Mouse (Mus musculus) CH12.LX (cell line): ENCODE measurements around the gene Ubqln1. TPM values are rescaled to one million over a fixed set of nuclear protein-coding genes. Genes with fewer than 3 reads are reported as not detected.

Experiments used
- DNase-seq: peaks from one replicate; pipeline ENCODE4 v3.0.0-alpha.2; 2013; ENCODE audit errors: extremely low read depth
- H3K27ac ChIP-seq: 2 replicates; pipeline ENCODE4 v1.5.1; 2012; ENCODE audit warnings: low read depth, mild to moderate bottlenecking, control low read depth, moderate library complexity; ENCODE audit not compliant: insufficient read depth
- H3K27me3 ChIP-seq: replicated peaks from 2 replicates; pipeline ENCODE3; 2012; ENCODE audit warnings: inconsistent platforms
- H3K36me3 ChIP-seq, 2 experiments: replicated peaks in 1 of 2; 2 replicates each; pipeline versions ENCODE3 to v1.6.1; 2012; ENCODE audit warnings: inconsistent platforms in 1 of 2, low read length in 1 of 2, mild to moderate bottlenecking in 1 of 2, mixed read lengths in 1 of 2, moderate library complexity in 1 of 2; ENCODE audit not compliant: control insufficient read depth in 1 of 2, insufficient read depth in 1 of 2
- H3K4me1 ChIP-seq, 2 experiments: 2 replicates each; pipeline ENCODE4 v1.6.1; 2012; ENCODE audit warnings: inconsistent platforms in 1 of 2, moderate library complexity in 1 of 2; ENCODE audit not compliant: insufficient read depth in 2 of 2, control insufficient read depth in 1 of 2
- H3K4me2 ChIP-seq: 2 replicates; pipeline ENCODE4 v1.6.1; 2012; ENCODE audit warnings: low read depth, mild to moderate bottlenecking, control low read depth; ENCODE audit not compliant: poor library complexity, insufficient read depth, severe bottlenecking
- H3K4me3 ChIP-seq, 3 experiments: fragments of 150-350 bp in 1 of 3; sonication (generic) in 1 of 3; replicated peaks in 1 of 3; 2 replicates each; pipeline versions ENCODE3 to v1.5.1; 2011 to 2012; ENCODE audit warnings: low read depth in 2 of 3, low read length in 2 of 3, mild to moderate bottlenecking in 2 of 3, moderate library complexity in 2 of 3, control low read depth in 1 of 3, improper control_type of control experiment in 1 of 3, inconsistent platforms in 1 of 3, mixed read lengths in 1 of 3; ENCODE audit not compliant: poor library complexity in 1 of 3
- H3K79me2 ChIP-seq: replicated peaks from 2 replicates; pipeline ENCODE4 v1.6.1; 2012; ENCODE audit warnings: mild to moderate bottlenecking, moderate library complexity; ENCODE audit not compliant: control insufficient read depth, poor library complexity, insufficient read depth, severe bottlenecking; ENCODE audit errors: extremely low read depth
- H3K9ac ChIP-seq: 2 replicates; pipeline ENCODE4 v1.6.1; 2012; ENCODE audit warnings: low read depth, mild to moderate bottlenecking, control low read depth, moderate library complexity; ENCODE audit not compliant: insufficient read depth
- H3K9me3 ChIP-seq: replicated peaks from 2 replicates; pipeline ENCODE3; 2012; ENCODE audit warnings: low read length, inconsistent platforms, mixed read lengths
- BHLHE40 ChIP-seq: IDR thresholded peaks from 2 replicates; pipeline ENCODE4 v1.6.1; 2011; ENCODE audit warnings: mild to moderate bottlenecking, low read depth, low read length, improper control_type of control experiment
- CHD1 ChIP-seq: IDR thresholded peaks from 2 replicates; pipeline ENCODE4 v1.6.1; 2012; ENCODE audit warnings: low read depth, low read length, improper control_type of control experiment, inconsistent platforms
- CTCF ChIP-seq, 2 experiments: IDR thresholded peaks in 1 of 2; conservative IDR thresholded peaks in 1 of 2; 2 replicates each; pipeline ENCODE4 v1.5.1; 2011 to 2012; ENCODE audit warnings: low read depth in 2 of 2, low read length in 2 of 2, improper control_type of control experiment in 1 of 2, inconsistent platforms in 1 of 2, mild to moderate bottlenecking in 1 of 2, moderate library complexity in 1 of 2
- E2F4 ChIP-seq: IDR thresholded peaks from 2 replicates; pipeline ENCODE4 v1.6.1; 2011; ENCODE audit warnings: low read depth, low read length, improper control_type of control experiment; ENCODE audit not compliant: insufficient replicate concordance
- EP300 ChIP-seq: IDR thresholded peaks from 2 replicates; pipeline ENCODE4 v1.6.1; 2011; ENCODE audit warnings: low read length, improper control_type of control experiment
- ETS1 ChIP-seq: conservative IDR thresholded peaks from 2 replicates; pipeline ENCODE4 v1.6.1; 2012; ENCODE audit warnings: low read depth, mild to moderate bottlenecking, inconsistent platforms, low read length, improper control_type of control experiment, moderate library complexity
- IRF4 ChIP-seq: IDR thresholded peaks from 2 replicates; pipeline ENCODE4 v1.6.1; 2014; ENCODE audit warnings: low read depth, mild to moderate bottlenecking, inconsistent platforms, low read length, improper control_type of control experiment
- JUND ChIP-seq: conservative IDR thresholded peaks from 2 replicates; pipeline ENCODE4 v1.6.1; 2011; ENCODE audit warnings: low read depth, low read length, improper control_type of control experiment
- MAX ChIP-seq: IDR thresholded peaks from 2 replicates; pipeline ENCODE4 v1.6.1; 2011; ENCODE audit warnings: low read length, improper control_type of control experiment
- MAZ ChIP-seq: IDR thresholded peaks from 2 replicates; pipeline ENCODE4 v1.6.1; 2012; ENCODE audit warnings: low read depth, mild to moderate bottlenecking, inconsistent platforms, low read length, improper control_type of control experiment, moderate library complexity
- PAX5 ChIP-seq: IDR thresholded peaks from 2 replicates; pipeline ENCODE4 v1.6.1; 2012; ENCODE audit warnings: low read length, inconsistent platforms, mixed read lengths
- RCOR1 ChIP-seq: conservative IDR thresholded peaks from 2 replicates; pipeline ENCODE4 v1.6.1; 2012; ENCODE audit warnings: low read depth, mild to moderate bottlenecking, inconsistent platforms, low read length, improper control_type of control experiment
- SMC3 ChIP-seq: IDR thresholded peaks from 2 replicates; pipeline ENCODE4 v1.6.1; 2011; ENCODE audit warnings: low read depth, low read length, improper control_type of control experiment
- TBP ChIP-seq: conservative IDR thresholded peaks from 2 replicates; pipeline ENCODE4 v1.6.1; 2011; ENCODE audit warnings: low read depth, low read length, improper control_type of control experiment
- TCF12 ChIP-seq: IDR thresholded peaks from 2 replicates; pipeline ENCODE4 v1.6.1; 2014; ENCODE audit warnings: low read depth, mild to moderate bottlenecking, inconsistent platforms, low read length, improper control_type of control experiment
- USF1 ChIP-seq: IDR thresholded peaks from 2 replicates; pipeline ENCODE4 v1.6.1; 2014; ENCODE audit warnings: low read depth, mild to moderate bottlenecking, inconsistent platforms, low read length, improper control_type of control experiment
- USF2 ChIP-seq: conservative IDR thresholded peaks from 2 replicates; pipeline ENCODE4 v1.6.1; 2011; ENCODE audit warnings: low read depth, low read length, improper control_type of control experiment
- ZKSCAN1 ChIP-seq: IDR thresholded peaks from 2 replicates; pipeline ENCODE4 v1.6.1; 2012; ENCODE audit warnings: low read depth, inconsistent platforms, low read length, improper control_type of control experiment, borderline replicate concordance
- dilution Hi-C: fragments of 300-500 bp; cut with MboI; formaldehyde crosslinking; loops from 2 replicates; pipeline ENCODE4 v1.14.3; 2020; ENCODE audit warnings: low sequenced_read_pairs; ENCODE audit not compliant: extremely low pct_unique_long_range_greater_than_20kb, extremely low pct_ligation_motif_present
- in situ Hi-C: fragments of 300-500 bp; cut with MboI; formaldehyde crosslinking; loops from 3 replicates; pipeline ENCODE4 v1.14.3; 2019; ENCODE audit warnings: low sequenced_read_pairs, low pct_ligation_motif_present, low pct_unique_long_range_greater_than_20kb, mixed read lengths
- polyA plus RNA-seq: library from polyadenylated mRNA; unstranded; fragments of >175 nt; gene quantifications from 2 replicates; pipeline ENCODE4 v1.2.1, GENCODE M21; 2012; ENCODE audit warnings: low read depth; ENCODE audit not compliant: insufficient read length
- total RNA-seq, 2 experiments: library from RNA; depleted of rRNA; stranded (reverse); fragments of 300-350 nt in 1 of 2; fragments of >200 nt in 1 of 2; gene quantifications; 2 replicates each; pipeline ENCODE4 v1.2.3; 2012 to 2014

Gene Ubqln1
- total and polyA plus RNA-seq, 3 experiments: 58.5 to 166 (median 130) TPM

DNA sequence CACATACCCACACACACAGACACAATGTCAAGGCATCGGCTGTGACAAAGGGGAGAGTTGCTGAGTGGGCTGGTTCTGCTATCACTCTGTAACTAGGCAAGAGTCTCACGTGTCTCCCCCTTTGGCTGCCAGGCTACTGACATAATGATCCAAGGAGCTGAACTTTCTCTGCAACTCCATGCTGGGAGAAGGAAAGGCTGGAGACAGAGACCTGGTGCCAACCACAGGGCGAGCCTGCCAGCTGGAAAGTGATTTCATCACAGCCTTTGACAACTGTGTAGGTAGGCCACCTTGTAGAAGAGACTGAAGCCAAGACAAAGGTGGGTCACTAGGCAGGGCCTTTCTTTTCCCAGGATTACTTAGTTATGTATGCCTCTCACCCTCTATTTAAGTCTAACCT, 18.2 kb downstream of the Ubqln1 start:
- H3K9me3 ChIP-seq: no peaks in the 10 kb centered on the region
- TF ChIP-seq PAX5: no peak
- no peak for TF ChIP-seq CHD1
- TF ChIP-seq SMC3: no peak
- no peak for TF ChIP-seq MAX
- no peak for TF ChIP-seq TCF12
- no peak for TF ChIP-seq USF1
- no peak for TF ChIP-seq CTCF (conservative IDR thresholded peaks at IDR 0.05 in 1 of 2, IDR thresholded peaks at IDR 0.05 in 1 of 2; ENCODE audit: low read depth in 2 of 2, low read length in 2 of 2)
- TF ChIP-seq TBP: no peak
- no peak for TF ChIP-seq JUND
- peaks cover 21 to 47% of the 10 kb centered on the region in 2 experiments for H3K36me3 ChIP-seq
- no peak for DNase-seq
- dilution Hi-C loops (no loop called here), in situ Hi-C loops (no loop called here)
- H3K4me2 ChIP-seq: no peak overlapping the region
- H3K27ac ChIP-seq: peak overlapping the region; percentile 86
- H3K9ac ChIP-seq: no peak overlapping the region
- no peaks in the 10 kb centered on the region for H3K27me3 ChIP-seq
- H3K4me3 ChIP-seq: no peak overlapping the region
- H3K4me1 ChIP-seq: peaks cover 25 to 77% of the 10 kb centered on the region in 2 experiments
- H3K79me2 ChIP-seq: peaks cover 50% of the 10 kb centered on the region

- no peak overlapping the region for H3K4me2 ChIP-seq
- peaks cover 28% of the 10 kb centered on the region for H3K79me2 ChIP-seq
- TF ChIP-seq MAZ (no peak), E2F4 (no peak), PAX5 (no peak), ETS1 (no peak), IRF4 (no peak), RCOR1 (no peak), ZKSCAN1 (no peak), SMC3 (no peak), BHLHE40 (no peak), EP300 (no peak), USF2 (no peak)
- H3K27ac ChIP-seq: peak overlapping the region; percentile 54; the same call in 1 of the 2 replicates
- dilution Hi-C loops: no loop called here
- no peak overlapping the region for H3K9ac ChIP-seq
- no peaks in the 10 kb centered on the region for H3K27me3 ChIP-seq
- H3K36me3 ChIP-seq: peaks cover 38 to 67% of the 10 kb centered on the region in 2 experiments
- peaks cover 17 to 54% of the 10 kb centered on the region in 2 experiments for H3K4me1 ChIP-seq
- DNase-seq: no peak
- in situ Hi-C loops: no loop called here
- no peak overlapping the region for H3K4me3 ChIP-seq
- peaks cover 9% of the 10 kb centered on the region for H3K9me3 ChIP-seq
These were observed 20.5 kb downstream of the Ubqln1 start for GRCm38 (mm10) chr13:58194908-58195307.
